Mouse (Mus musculus): Measurements from ENCODE around the gene C5ar1. TPM values are rescaled to one million over a fixed set of nuclear protein-coding genes. Genes with fewer than 3 reads are reported as not detected.
"Not testable (repeated sequence)": the region's sequence is repeated elsewhere in the genome, so short reads cannot be mapped to it uniquely, and the experiment has no call there.

The C5ar1 gene
- total RNA-seq, 2 experiments from 2014 or later, result 3.2 to 3.3 TPM

DNA sequence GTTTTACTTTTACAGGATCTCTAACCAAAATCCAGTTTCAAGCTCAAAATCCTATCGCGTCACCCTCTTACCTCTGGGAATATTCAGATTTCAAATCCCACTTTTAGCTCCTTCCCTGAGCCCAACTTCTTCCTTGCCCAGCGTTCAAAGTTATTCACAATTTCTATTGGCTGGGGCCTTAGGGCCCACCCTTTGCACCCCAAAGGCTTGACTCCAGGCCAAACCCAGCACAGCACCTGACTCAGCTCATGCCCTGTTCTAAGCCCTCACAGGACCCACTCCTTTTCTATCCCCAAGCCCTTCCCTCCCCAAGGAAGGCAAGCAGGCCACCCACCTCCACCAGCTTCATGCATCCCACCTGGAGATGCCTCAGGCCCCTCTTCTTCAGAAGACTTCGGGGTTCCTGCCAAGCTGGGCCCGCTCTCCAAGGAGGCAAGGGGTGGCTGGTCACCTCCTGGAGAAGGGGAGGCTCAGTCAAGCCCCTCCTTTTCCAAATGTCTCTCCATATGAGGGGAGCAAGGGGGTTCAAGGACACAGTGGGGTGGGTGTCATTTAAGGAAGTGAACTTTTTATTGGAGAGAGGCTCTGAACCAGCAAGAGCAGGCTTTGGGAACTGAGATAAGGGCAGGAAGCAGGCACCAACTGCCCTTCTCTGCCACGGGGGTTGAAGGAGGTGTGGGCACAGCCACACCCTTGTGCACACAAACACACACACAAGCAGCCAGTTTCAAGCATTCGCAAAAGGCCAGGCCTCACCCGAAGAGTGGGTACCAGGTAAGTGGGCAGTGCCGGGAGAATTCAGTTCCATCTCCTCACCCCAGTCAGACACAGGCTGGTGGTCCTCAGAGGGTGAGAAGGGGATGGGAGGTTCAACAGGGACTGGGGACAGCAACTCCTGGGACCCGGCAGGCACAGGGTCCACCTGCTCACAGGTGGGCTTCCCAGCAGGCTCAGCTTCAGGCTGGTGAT lies 15.9 kb upstream of the C5ar1 start:
- DNase-seq, result no peak

DNA sequence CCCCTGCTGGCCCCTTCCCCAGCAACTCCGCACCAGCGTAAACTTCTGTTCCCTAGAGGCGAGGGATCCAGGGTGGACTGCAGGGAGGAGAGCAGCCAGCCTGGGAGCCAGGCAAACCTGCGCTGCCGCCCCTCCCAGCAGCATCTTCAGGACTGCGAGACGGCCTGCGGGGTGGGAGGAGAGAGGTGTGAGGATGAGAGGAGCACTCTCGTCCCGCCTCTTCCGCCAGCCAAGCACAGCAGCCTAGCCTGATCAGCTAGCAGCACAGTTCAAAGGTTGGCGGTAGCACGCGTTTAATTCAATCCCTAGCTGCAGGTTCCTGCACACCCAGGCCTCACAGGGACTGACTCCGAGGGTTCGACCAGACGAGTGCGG lies 14.4 kb upstream of the C5ar1 start:
- no peak for DNase-seq

DNA sequence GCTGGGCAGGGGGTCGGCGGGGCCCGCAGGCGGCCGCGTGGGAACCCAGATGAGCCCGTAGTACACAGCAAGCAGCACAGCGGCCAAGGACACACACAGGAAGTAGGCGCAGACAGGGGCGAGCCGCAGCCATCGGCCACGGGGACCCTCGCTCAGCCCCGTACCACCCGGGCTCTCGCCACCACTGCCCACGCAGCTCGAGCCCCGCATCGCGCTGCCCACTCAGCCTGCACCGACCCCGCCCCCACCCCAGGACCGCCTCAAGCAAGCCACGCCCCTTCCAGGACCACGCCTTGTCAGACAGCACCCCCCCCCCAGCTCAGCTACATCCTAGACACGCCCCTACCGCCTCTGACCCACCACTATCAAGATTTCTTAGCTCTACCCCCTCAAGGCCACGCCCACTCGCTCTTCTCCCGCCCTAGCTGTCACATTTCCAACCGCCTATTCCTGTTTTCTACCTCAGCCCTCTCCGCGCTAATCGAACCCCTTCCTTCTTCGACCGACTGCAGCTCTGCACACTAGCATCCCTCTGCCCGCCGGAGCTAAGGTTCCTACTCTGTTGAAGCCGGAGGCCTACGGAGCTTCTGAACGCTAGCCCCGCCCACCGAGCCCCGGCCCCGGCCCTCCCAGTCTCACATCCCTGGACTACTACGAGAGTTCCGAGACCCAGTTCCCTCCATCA lies 13.9 kb upstream of the C5ar1 start, which contains the start of gene Inafm1:
TSS of gene Inafm1 (minus strand) at position 537 of the 685 bp plus-strand sequence.
- peak; percentile 81 for DNase-seq

DNA sequence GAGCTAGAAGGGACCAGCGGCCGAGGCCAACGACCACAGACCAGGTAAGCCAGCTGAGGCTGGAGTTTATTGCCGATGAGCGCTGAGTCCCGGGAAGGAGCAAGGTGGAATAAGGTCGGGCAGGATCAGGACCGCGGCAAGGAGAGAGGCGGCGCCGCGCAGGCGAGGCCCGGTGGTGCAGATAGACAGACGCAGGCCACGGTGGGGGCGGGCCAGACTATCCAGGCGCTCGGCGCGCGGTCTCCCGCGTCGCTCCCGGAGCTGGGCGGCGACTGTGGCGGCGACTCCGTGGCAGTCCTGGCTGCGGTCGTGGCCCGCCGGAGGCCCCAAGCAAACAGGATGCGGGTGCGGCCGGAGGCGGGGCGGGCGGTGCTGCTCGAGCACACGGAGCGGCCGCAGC lies 13.3 kb upstream of the C5ar1 start:
- peak; percentile 71 for DNase-seq

DNA sequence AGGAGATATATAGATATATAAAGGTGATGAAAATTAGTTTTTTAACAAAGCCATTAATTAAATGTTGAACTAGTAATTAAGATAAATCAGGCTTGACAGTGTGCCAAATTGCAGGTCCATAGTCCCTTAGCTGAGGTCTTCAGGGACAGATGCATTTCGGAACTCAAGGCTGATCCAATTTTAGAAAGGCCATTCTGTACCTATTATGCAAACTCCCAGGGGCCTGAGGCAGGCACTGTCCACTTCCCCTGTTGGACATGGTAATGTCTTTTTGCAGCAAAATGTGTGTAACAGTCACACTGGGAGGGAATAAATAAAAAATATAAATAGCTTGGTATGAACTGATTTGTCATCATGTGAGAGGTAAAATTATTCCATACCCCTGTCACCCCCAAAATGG lies 11.8 kb upstream of the C5ar1 start:
- DNase-seq, result no peak

DNA sequence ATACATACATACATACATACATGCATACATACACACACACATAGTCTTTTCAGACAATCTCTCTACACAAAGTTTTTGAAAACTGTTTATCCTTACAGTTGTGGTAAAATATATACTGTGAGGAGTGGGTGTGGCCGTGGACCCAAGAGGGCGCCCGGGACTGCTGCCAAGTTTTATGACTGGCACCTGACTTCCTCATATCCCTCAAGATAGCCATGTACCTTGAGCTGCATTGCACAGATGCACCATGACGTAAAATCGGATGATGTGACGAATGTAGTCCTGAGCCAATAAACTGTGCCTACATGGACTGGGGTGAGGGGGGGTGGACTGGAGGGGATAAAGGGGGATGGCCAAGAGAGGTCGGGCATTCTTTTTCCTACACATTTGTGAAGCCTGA lies 7.3 kb upstream of the C5ar1 start:
- DNase-seq, result not testable (repeated sequence)

DNA sequence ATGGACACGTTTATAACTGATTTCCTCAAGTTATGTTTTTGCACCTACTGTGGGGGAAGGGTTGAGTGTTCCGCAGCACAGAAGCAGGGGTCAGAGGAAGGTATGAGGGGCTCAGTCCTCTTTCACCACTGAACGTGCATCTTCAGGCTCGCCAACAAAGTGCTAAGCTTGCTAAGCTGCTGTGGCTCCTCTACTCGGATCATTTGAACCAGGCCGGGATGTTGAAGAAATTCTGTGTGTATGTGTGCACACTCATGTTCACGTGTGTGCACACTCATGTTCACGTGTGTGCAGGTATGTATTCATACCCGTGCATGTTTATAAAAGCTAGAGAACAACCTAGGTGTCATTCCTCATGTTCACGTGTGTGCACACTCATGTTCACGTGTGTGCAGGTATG lies 6.5 kb upstream of the C5ar1 start:
- DNase-seq, result no peak

DNA sequence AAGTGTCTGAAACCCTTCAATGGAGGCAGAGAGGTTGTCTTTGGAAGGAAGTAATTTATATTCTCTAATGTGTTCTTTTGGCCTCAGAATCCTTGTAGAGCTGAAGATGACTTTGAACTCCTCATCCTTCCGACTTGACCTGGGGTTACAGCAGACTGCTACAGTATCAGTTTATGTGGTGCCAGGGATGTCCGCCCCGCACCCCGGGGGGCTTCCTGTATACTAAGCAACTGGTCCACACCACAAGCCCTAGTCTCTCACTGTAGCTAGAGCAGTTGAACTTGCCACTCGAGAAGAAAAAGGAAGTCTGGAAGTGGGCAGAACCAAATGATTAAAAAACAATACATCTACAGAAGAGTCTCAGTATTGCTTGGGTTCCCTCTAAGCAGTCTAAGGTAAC lies 4.5 kb upstream of the C5ar1 start:
- DNase-seq, result no peak

DNA sequence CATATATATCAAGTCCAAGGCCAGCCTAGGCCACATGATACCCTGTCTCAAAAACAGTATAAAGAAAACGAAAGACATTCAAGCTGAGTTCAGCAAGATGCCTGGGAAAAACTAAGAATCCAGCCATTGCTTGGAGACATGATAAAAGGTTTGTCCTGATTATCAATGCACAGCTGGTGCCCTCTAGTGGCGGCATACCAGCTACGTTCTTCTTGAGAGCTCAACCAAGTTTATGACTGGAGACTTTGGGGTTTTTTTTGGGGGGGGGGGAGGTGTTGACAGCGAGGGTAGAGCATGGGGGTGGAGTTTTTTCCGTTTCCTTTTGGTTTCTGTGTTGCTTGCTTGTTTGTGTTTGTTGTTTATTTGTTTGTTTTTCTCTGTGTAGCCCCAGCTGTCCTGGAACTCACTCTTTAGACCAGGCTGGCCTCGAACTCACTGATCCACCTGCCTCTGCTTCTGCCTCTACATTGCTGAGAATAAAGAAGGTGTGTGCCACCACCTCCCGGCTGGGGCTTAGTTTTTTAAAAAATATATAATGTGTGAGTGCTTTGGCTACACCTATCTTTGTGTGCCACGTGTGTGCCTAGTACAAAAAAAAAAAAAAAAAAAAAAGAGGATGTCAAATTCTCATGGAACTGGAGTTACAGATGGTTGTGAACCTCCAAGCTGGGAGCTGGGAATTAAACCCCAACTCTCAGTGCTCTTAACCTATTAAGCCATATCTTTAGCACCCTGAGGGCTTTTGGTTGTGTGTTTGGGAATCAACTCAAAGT lies 3.9 kb upstream of the C5ar1 start:
- DNase-seq, result peak; percentile 87

DNA sequence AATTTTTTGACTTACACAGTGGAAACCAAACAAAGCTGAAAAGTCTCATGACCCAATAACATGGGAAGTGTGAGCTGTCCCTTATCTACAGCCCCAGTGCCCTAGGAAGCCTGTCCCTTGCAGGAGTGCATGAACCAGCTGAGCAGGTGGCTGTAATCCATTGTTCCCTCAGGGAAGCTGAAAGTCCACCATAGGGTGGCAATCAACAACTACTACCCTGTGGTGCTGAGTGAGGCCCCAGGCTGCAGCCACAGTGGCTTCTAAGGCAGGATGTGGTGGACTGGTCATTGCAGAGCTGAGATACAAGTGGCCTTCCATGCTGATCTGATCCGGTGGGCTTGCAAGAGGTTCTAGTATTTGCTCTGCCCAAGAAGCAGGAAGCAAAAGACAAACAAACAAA lies 1.8 kb upstream of the C5ar1 start:
- DNase-seq, result no peak

DNA sequence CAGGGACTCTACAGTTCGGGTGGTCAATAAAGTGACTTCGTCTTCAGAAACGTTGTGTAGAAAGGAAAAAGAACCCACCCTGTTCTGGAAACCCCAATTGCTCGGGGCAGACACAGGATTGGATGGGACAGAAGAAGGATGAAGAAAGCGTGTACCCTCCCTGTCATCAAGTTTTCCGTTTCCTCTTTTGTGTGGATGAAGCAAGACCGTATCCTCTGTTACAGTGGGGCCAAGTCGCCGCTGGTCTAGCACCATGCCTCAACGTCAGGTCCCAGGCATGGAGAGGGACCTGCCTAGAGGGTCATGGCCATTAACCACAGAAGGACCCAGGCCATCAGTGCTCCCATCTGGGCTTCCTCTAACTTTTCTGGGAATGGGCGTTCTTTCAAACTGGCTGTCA lies 1.5 kb downstream of the C5ar1 start:
- no peak for DNase-seq

DNA sequence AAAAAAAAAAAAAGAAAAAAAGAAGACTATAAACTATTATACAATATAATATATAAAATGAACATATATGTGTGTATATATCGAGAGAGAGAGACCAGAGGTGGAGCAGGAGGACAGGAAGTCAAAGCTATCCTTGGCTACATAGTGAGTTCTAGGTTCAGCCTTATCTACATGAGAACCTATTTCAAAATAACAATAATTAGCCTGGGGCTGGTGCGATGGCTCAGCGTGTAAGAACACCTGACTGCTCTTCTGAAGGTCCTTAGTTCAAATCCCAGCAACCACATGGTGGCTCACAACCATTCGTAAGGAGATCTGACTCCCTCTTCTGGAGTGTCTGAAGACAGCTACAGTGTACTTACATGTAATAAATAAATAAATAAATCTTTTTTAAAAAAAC lies 3.4 kb downstream of the C5ar1 start:
- not testable (repeated sequence) for DNase-seq

DNA sequence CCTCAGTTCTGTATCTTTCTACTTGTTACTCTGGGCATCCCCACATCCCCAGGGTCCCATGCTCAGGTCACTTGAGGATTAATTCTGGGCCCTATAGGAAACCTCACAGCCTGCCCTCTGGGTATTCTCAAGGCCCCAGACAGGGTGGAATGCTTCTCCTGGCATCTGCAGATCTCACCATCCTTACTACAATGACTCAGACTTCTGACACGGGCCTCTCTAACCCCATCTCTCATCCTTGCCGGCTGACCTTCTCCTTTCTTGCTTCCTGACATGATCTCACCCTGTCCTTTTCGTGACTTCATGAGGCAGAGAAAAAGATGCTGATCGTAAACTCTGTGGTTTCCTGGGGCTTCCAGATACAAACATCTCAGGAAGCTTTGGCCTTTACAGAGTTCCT lies 5.1 kb downstream of the C5ar1 start:
- no peak for DNase-seq

DNA sequence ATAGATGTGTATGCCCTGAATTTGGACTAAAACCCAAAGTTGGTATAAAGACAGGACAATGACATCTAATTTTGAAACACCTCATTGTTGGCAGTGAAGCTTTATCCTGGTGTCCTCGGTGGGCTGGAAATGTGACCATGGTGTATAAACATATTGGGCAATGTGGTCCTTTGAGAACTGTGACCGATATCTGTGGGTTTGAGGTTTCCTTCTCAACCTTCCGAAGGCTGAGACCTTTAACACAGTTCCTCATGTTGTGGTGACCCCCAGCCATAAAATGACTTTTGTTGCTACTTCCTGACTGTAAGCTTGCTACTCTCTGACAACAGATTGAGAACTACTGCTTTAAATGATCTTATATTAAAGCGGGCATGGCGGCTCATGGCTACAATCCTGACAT lies 8.7 kb downstream of the C5ar1 start:
- DNase-seq, result no peak

DNA sequence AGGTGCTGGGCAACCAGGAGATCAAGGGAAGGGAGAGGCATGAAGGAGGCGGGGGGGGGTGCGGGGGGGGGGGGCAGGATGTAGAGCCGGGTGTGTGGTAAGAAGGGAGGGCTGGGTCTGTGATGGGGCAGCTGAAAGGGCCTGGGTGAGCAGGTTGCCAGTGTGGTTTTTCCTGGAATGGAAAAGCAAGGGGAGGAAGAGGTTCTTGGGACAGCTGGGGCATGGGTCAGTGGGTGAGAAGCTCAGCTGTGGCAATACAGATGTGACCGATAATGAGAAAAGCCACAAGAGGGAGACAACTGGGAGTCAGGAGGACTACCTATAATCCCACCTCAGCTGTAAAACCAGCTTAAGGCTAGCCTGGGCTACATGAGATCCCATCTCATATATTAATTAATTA lies 13.4 kb downstream of the C5ar1 start:
- DNase-seq, result no peak

DNA sequence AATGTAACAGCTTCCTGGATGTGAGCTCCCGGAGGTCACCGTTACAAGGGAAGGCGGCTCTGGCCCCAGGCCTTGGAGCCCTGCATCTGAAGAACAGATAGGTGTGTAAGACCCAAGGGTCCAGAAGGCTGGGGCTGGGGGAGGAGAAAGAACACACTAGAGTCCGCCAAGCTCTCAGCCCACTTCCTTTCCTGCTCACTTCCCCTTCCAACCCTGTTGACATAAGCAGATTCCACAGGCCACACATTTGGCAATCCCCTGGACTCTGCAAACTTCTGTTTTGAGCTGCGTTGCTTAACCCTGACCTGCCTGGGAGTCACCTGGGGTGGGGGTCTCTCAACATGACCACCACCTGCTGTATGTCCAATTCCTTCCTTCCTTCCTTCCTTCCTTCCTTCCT lies 15.3 kb downstream of the C5ar1 start, which contains the start of gene C5ar2:
TSS of gene C5ar2 (minus strand) at position 88 of the 400 bp plus-strand sequence.
- no peak for DNase-seq

DNA sequence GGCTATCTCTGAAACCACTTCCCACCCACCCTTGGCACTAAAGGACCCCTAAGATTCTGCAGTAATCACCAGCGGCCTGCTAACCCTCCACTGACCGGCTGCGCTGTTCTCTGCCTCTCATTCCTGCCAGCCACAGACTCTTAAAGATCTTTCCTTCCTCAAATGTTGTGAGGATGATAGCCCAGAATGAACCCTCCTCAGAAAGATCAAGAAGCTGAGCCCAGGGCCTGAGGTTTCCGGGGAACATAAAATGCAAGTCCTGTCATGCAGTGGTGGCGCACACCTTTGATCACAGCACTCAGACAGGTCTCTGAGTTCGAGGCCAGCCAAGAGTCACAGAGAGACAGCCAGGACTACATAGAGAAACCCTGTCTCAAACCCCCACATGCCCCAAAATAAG lies 17.1 kb downstream of the C5ar1 start:
- no peak for DNase-seq

DNA sequence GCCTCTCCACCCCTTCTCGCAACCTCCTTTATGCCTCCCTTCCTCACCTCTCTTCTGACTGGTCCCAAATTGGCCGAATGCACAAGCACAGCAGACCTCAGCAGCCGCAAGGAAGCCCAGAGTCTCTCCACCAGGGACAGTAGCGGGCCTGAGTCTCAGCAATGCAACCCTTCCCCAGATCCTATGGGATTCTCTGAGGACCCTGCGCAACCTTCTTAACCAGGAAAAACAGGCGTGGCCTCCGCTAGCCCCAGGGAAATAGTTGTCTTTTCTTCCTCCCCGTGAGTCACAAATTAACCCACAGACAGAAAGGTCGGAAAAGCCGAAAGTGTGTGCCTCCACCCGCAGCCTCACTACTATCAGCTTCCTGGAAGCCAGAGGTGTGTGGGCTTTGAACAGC lies 17.6 kb downstream of the C5ar1 start:
- no peak for DNase-seq

DNA sequence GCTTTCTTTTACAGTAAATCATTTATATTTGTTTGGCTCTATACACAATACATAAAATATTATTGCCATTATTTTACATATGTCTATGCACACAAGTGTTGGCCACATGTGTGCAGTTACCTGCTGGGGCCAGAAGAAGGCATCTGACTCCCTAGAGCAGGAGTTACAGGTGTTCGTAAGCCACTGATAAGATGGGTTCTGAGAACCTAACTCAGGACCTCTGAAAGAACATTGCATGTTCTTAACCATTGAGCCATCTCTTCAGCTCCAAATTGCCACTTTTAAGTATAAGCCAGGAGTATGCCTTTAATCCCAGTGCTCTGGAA lies 18.4 kb downstream of the C5ar1 start:
- DNase-seq, result no peak

DNA sequence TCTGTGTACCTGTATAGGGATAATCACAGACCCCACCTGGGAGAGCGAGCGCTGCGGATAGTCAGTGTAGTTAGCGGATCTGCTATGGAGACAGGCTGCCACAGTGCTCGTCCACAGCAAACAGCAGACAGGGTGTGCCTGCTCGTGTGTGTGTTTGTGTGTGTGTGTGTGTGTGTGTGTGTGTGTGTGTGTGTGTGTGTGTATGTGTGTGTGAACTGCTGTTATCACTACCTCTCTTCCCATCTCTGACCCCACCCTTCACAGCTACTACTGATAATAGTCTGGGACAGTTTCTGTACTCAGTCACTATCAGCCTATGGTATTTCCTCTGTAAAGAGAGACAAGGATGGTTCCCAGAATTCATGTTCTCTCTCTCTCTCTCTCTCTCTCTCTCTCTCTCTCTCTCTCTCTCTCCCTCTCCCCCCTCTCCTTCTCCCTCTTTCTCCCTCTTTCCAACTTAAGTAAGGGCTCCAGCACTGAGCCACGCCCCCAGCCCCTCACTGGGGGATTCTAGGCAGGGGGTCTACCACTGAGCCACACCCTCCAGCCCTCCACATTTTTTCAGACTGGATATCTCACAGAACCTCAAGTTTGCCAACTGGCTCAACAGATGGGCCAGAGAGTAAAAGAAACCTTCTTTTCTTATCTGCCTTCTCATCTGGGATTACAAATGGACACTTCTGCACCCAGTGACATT lies 18.9 kb downstream of the C5ar1 start:
- DNase-seq, result no peak

DNA sequence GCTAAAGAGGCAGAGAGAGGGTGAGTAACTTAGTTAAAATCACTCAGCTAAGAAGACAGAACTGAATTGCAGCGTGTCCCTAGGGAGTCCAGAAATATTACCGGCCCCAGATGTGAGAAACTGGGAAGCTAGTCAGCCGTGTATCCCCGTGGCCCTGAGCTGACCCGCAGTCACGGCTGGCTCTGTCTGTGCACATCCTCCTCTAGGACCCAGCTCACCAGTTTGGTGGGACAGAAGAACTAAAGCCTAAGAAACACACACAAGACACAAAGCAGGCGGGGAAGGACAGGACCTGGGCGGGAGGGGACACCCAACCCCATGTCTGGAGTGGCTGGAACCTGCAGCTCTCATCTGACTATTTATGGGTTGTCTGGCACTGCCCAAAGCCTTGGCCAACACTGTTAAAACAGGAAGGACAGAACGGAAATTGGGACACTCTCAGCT lies 19.8 kb downstream of the C5ar1 start:
- DNase-seq, result no peak

DNA sequence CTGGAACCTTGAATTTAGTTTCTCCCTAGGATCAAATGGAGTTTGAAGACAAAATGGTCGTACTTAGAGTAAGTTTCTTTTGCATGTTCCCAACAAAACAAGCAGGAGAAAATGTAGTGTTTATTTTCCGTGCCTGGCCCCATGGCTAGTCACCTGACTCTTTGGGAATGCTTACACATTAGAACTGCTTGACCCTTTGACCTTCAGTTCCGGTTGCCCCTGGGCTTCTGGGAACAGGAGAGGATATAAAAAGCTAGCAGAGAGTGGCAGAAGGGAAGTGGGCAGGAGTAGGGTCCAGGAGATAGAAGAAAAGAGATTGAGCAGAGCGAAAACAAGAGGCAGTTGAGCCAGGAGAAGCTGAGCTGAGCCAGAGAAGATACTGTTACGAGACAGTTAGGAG lies 29.5 kb downstream of the C5ar1 start:
- DNase-seq, result no peak

Measured in gastrocnemius, postnatal 10 days (tissue).